Mouse (Mus musculus) brain, embryonic 14.5 days (tissue): ENCODE results near the gene Arhgef5.

Source experiments
- CTCF ChIP-seq: fragments of 200-500 bp; IDR thresholded peaks from 2 replicates; pipeline ENCODE4 v1.5.1; 2012; ENCODE audit warnings: inconsistent platforms, mild to moderate bottlenecking, moderate library complexity, borderline replicate concordance; ENCODE audit not compliant: insufficient read depth, insufficient read length; ENCODE audit errors: extremely low read depth
- POLR2A ChIP-seq: fragments of 200-500 bp; IDR thresholded peaks from 2 replicates; pipeline ENCODE4 v1.6.1; 2012; ENCODE audit warnings: mild to moderate bottlenecking, inconsistent platforms, borderline replicate concordance; ENCODE audit not compliant: poor library complexity, insufficient read depth, insufficient read length, severe bottlenecking; ENCODE audit errors: extremely low read depth

- no peak for TF ChIP-seq CTCF
- TF ChIP-seq POLR2A, result no peak
Measured at GRCm38 (mm10) chr6:43333479-43333878, 68.1 kb downstream of the Arhgef5 start.
